Mouse (Mus musculus): ENCODE results near the gene S1pr3.
A peak's percentile ranks its signal among the peaks of the same experiment; 100 is the strongest.

S1pr3 gene

DNA sequence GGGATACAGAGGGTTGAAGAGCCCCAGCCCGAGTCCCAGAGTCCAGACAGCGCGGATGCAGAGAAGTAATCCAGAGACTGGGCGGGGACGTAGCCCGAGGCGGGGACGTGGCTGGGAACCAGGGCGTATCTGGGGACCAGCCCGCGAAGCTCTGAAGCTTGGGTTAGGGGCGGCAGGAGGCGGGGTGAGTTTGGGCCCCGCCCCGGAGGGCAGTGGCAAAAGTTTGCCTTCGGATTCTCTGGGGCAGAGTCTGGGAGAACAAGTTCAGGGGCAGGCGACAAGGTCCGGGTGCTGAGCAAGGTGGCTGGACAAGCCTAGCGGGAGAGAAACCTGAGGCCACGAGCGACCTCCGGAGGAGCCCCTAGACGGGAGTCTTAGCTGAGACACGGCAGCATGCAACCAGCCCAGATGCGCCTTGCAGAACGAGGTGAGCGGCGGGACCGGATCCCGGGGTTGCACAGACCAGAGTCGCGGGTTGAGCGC is at the start of gene S1pr3:
Gene S1pr3, plus strand, starts transcription at position 121 of the 483 bp plus-strand sequence.
- peak; percentile 93 for DNase-seq

GRCm38 (mm10) chr13:51360441-51360962 is 47.9 kb upstream of the S1pr3 start:
- no peak for DNase-seq

DNA sequence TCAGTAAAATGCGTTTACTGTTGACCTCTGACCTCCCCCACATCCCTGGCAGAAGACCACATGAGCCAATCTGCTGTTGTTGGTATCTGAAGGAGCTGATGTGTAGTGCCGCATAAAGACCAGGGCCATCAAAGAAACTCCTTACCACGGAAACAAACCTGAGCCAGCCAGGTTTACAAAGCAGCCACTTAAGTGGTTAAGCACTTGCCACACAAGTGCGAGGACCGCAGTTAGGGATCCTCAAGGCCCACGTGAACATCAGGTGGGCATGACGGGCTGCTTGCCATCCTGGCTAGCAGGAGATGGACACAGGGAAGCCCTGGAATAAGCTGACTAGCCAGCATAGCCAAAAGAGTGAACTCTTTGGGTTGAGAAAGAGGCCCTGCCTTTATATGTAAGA is 45.0 kb upstream of the S1pr3 start:
- no peak for DNase-seq

DNA sequence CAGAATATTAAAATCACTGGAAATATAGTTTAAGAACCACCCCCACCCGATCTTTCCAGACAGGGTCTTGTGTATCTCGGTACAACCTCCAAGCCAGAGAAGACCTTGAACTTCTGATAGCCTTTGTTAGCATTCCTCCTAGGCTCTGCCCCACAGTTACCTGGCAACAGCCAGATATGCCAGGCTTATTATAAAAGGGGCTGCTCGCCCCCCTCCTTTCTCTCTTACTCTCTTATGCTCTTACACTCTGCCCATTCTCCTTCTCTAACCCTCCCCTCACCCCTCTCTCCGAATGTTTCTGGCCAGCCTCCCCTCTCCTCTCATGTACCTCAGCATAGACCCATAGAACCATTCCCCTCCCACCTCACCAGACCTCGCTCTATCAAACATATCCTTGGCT is 44.5 kb upstream of the S1pr3 start:
- DNase-seq = no peak

- no peak for DNase-seq
These were observed 43.2 kb upstream of the S1pr3 start for GRCm38 (mm10) chr13:51365191-51365590.

GRCm38 (mm10) chr13:51368346-51368745 is 40.1 kb upstream of the S1pr3 start:
- DNase-seq = no peak

GRCm38 (mm10) chr13:51369354-51369753 is 39.1 kb upstream of the S1pr3 start:
- DNase-seq = no peak

DNA sequence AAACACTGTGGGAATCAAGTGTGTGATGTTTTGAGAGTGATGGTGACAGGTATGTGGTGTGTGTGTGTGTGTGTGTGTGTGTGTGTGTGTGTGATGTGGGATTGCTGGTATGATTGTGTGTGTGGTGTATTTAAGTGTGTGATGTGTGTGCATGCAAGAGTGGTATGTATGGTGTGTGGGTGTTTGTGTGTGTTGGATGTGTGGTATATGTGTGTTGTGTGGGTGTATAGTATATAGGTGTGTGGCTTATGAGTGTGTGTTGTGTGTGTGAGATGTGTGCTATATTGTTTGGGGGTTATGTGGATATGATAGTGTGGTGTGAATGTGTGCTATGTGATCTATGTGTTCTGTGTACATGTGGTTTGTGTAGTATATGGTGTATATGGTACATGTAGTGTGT is 35.4 kb upstream of the S1pr3 start:
- DNase-seq = no peak

- no peak for DNase-seq
These were observed 34.2 kb upstream of the S1pr3 start for GRCm38 (mm10) chr13:51374026-51374807.

DNA sequence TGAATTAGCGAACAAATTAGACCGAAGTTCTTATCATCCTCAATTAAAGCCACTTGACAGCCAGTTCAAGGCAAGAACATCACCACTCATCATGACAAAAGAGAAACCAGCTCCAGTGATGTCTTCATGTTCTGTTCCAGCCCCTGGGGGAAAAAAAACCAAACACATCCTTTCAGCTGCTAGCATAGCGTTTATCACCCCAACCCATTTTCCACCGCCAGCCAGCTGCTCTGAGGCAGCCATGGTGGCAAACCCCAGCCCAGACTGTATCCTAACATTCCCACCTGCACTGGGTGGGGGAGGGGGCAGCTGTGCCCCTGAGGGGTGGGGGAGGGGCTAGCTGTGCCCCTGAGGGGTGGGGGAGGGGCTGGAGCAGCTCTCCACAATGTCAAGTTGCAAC is 30.3 kb upstream of the S1pr3 start:
- peak; percentile 69 for DNase-seq

GRCm38 (mm10) chr13:51379596-51379995 is 28.8 kb upstream of the S1pr3 start:
- DNase-seq = peak; percentile 87

GRCm38 (mm10) chr13:51381498-51381897 is 26.9 kb upstream of the S1pr3 start:
- DNase-seq = no peak

- no peak for DNase-seq
These were observed 23.5 kb upstream of the S1pr3 start for GRCm38 (mm10) chr13:51384899-51385298.

DNA sequence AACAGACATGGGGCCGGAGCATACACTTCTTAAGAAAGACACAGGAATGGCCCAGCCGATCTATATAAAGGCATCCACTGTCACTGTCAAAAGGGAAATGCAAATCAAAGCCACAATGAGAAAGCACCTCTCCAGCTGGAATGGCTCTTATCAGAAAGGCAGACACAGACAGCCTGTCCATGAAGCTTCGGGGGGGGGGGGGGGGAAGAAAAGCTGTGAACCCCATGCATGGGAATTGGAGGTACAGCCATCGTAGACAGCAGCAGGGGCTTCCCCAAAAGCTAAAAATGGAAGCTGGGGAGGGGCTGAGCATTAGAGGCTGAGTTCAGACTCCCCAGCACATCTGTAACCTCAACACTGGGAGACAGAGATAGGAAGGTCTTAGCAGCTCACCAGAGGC is 20.5 kb upstream of the S1pr3 start:
- DNase-seq = no peak

DNA sequence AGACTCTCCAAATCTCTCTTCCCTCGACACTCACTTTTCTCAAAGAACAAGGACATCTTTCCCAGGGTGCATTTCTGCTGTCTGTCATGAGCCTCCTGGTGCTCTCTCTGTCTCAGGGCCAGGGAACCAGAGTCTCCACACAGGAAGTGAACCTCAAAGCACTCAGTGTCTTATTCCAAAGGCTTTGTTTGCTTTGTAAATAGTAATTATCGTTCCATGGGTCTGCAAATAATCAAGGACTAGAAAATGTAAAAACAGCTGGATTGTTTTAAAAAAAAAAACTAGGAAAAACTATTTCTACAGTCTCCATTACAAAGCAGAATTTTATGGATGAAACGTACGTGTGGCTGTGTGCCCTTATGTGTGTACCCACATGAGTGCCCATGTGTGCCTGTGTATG is 18.0 kb upstream of the S1pr3 start:
- DNase-seq = no peak

GRCm38 (mm10) chr13:51391359-51391916 is 17.0 kb upstream of the S1pr3 start:
- DNase-seq = no peak

- no peak for DNase-seq
These were observed 16.2 kb upstream of the S1pr3 start for GRCm38 (mm10) chr13:51392256-51392655.

- no peak for DNase-seq
These were observed 10.6 kb upstream of the S1pr3 start for GRCm38 (mm10) chr13:51397861-51398260.

GRCm38 (mm10) chr13:51399562-51399961 is 8.9 kb upstream of the S1pr3 start:
- no peak for DNase-seq

- peak; percentile 44 for DNase-seq
These were observed 8.2 kb upstream of the S1pr3 start for GRCm38 (mm10) chr13:51400186-51400719.

DNA sequence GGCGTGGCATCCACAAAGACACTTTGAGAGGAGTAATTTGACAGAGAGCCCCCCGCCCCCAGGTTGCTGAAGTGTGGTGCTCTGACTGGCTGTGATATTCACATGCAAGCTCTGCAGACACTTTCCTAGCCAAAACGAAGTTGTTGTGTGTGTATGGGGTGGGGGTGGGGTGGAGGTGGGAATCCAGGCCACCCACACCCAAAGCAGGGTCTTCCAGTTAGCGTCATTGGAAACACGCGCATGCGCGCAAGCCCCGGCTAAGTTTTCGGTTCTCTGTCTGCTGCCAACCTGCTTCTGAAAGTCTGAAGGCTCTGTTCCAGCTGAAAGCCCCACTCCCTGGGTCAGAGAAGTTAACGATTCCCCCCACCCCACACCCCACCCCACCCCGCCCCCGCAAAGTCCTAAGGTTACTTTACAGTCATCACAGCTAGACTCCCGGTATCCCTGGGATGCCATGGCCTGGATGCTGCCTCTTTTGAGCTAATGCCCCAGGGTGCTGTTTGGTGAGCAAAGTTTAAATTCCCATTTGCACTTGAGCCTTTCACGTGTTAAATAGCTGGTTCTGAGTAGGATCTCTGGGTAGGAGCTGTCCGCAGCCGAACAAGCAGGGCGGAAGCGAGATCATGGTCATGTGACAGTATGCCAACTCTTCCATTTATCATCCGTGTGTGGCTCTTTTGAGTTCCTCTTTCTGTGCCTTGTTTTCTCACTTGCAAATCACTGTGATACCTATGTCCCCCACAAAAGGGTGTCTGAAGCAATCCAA is 7.5 kb upstream of the S1pr3 start:
- peak; percentile 77 for DNase-seq

DNA sequence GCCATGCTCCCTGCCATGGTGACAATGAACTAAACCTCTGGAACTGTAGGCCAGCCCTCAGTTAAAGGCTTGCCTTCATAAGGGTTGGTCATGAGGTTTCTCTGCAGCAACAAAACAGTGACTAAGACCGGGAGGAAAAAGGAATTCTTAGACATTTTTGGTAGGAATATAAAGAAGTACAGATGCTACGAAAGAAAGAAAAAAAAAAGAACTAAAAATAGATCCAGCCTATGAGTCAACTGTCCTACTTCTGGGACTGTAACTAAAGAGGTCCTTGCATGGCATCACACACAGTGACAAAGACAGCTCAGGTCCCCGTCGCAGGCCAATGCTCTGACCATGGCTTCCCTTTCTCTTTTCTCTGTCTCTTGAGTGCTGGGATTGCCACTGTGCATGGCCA is 3.9 kb upstream of the S1pr3 start:
- DNase-seq = no peak

- no peak for DNase-seq
These were observed 2.6 kb upstream of the S1pr3 start for GRCm38 (mm10) chr13:51405731-51406320.

Data from embryo, embryonic 11 days (tissue).